Mouse (Mus musculus): ENCODE results near the gene Zdhhc9. TPM values are rescaled to one million over a fixed set of nuclear protein-coding genes. Genes with fewer than 3 reads are reported as not detected.

Zdhhc9 gene
- total and polyA plus RNA-seq, 3 experiments: 3.5 to 13.9 (median 4.5) TPM

GRCm38 (mm10) chrX:48143415-48144335 is 65.0 kb downstream of the Zdhhc9 start (continued):
- TF ChIP-seq CHD2 (IDR thresholded peaks at IDR 0.05; ENCODE audit: low read length) (peak; percentile 81), TBP (conservative IDR thresholded peaks at IDR 0.05; ENCODE audit: low read depth, low read length) (no peak), NRF1 (IDR thresholded peaks at IDR 0.05; ENCODE audit: low read depth, low read length) (peak; percentile 72), PAX5 (IDR thresholded peaks at IDR 0.05; ENCODE audit: low read length) (no peak), EP300 (IDR thresholded peaks at IDR 0.05; ENCODE audit: low read length) (peak; percentile 35; the same call in 1 of the 2 replicates)

- Histone ChIP-seq H3K4me2 (ENCODE audit: insufficient read depth, low read depth, poor library complexity, severe bottlenecking) (peak overlapping the region; percentile 41), H3K9me3 (replicated peaks; ENCODE audit: low read length) (no peaks in the 10 kb centered on the region), H3K36me3 (replicated peaks in 1 of 2; ENCODE audit: control insufficient read depth in 1 of 2, insufficient read depth in 1 of 2, low read length in 1 of 2) (no peaks in the 10 kb centered on the region), H3K27ac (ENCODE audit: insufficient read depth, low read depth) (peak overlapping the region; percentile 99), H3K4me1 (ENCODE audit: control insufficient read depth in 1 of 2, insufficient read depth in 2 of 2) (peaks cover 31 to 57% of the 10 kb centered on the region in 2 experiments), H3K27me3 (replicated peaks) (no peaks in the 10 kb centered on the region), H3K79me2 (replicated peaks; ENCODE audit: control insufficient read depth, extremely low read depth, insufficient read depth, poor library complexity, severe bottlenecking) (no peaks in the 10 kb centered on the region), H3K9ac (ENCODE audit: insufficient read depth, low read depth) (peak overlapping the region; percentile 56; the same call in 1 of the 2 replicates), H3K4me3 (replicated peaks in 1 of 3; ENCODE audit: low read depth in 2 of 3, low read length in 2 of 3, poor library complexity in 1 of 3) (no peak overlapping the region)
- peak; percentile 85 for DNase-seq (ENCODE audit: extremely low read depth)
- in situ Hi-C loops (cut with MboI; ENCODE audit: low pct_ligation_motif_present, low pct_unique_long_range_greater_than_20kb, low sequenced_read_pairs) (no loop called here), dilution Hi-C loops (cut with MboI; ENCODE audit: extremely low pct_ligation_motif_present, extremely low pct_unique_long_range_greater_than_20kb, low sequenced_read_pairs) (no loop called here)
- TF ChIP-seq GABPA (IDR thresholded peaks at IDR 0.05; ENCODE audit: insufficient replicate concordance, low read depth, low read length) (no peak), ZKSCAN1 (IDR thresholded peaks at IDR 0.05; ENCODE audit: borderline replicate concordance, low read depth, low read length) (no peak), MYC (IDR thresholded peaks at IDR 0.05; ENCODE audit: low read depth, low read length) (peak; percentile 89), USF1 (IDR thresholded peaks at IDR 0.05; ENCODE audit: low read depth, low read length) (no peak), SMC3 (IDR thresholded peaks at IDR 0.05; ENCODE audit: low read depth, low read length) (0 out of 2 replicates have a peak, but pooled peaks have one; percentile 14), ZC3H11A (IDR thresholded peaks at IDR 0.05; ENCODE audit: low read depth, low read length) (no peak), ZMIZ1 (IDR thresholded peaks at IDR 0.05; ENCODE audit: low read depth, low read length) (0 out of 2 replicates have a peak, but pooled peaks have one; percentile 41), MEF2A (IDR thresholded peaks at IDR 0.05; ENCODE audit: borderline replicate concordance, low read depth, low read length) (peak; percentile 78), USF2 (conservative IDR thresholded peaks at IDR 0.05; ENCODE audit: low read depth, low read length) (no peak), E2F4 (IDR thresholded peaks at IDR 0.05; ENCODE audit: insufficient replicate concordance, low read depth, low read length) (no peak), PAX5 (IDR thresholded peaks at IDR 0.05; ENCODE audit: low read length) (no peak), RCOR1 (conservative IDR thresholded peaks at IDR 0.05; ENCODE audit: low read depth, low read length) (no peak; the same call in 1 of the 2 replicates), HCFC1 (IDR thresholded peaks at IDR 0.05; ENCODE audit: low read depth, low read length) (0 out of 2 replicates have a peak, but pooled peaks have one; percentile 24), BHLHE40 (IDR thresholded peaks at IDR 0.05; ENCODE audit: low read depth, low read length) (peak; percentile 99), ZNF384 (IDR thresholded peaks at IDR 0.05; ENCODE audit: low read depth, low read length) (no peak), MAFK (IDR thresholded peaks at IDR 0.05; ENCODE audit: insufficient replicate concordance, low read length) (peak; percentile 13; the same call in 1 of the 2 replicates), EP300 (IDR thresholded peaks at IDR 0.05; ENCODE audit: low read length) (peak; percentile 85), JUND (conservative IDR thresholded peaks at IDR 0.05; ENCODE audit: low read depth, low read length) (peak; percentile 40; the same call in 1 of the 2 replicates), TCF12 (IDR thresholded peaks at IDR 0.05; ENCODE audit: low read depth, low read length) (peak; percentile 91), MAX (IDR thresholded peaks at IDR 0.05; ENCODE audit: low read length) (peak; percentile 89), RAD21 (IDR thresholded peaks at IDR 0.05; ENCODE audit: low read depth, low read length) (no peak), MXI1 (IDR thresholded peaks at IDR 0.05; ENCODE audit: low read depth, low read length) (peak; percentile 86), CHD2 (IDR thresholded peaks at IDR 0.05; ENCODE audit: low read length) (no peak), TBP (conservative IDR thresholded peaks at IDR 0.05; ENCODE audit: low read depth, low read length) (no peak), UBTF (IDR thresholded peaks at IDR 0.05; ENCODE audit: low read depth, low read length) (no peak), POLR2A (IDR thresholded peaks at IDR 0.05; ENCODE audit: low read depth, low read length) (peak; percentile 34), NRF1 (IDR thresholded peaks at IDR 0.05; ENCODE audit: low read depth, low read length) (no peak), KAT2A (IDR thresholded peaks at IDR 0.05; ENCODE audit: insufficient replicate concordance, low read length) (0 out of 2 replicates have a peak, but pooled peaks have one; percentile 17), CTCF (conservative IDR thresholded peaks at IDR 0.05 in 1 of 2, IDR thresholded peaks at IDR 0.05 in 1 of 2; ENCODE audit: low read depth in 2 of 2, low read length in 2 of 2) (no peak), ETS1 (conservative IDR thresholded peaks at IDR 0.05; ENCODE audit: low read depth, low read length) (peak; percentile 97), POLR2AphosphoS2 (IDR thresholded peaks at IDR 0.05; ENCODE audit: low read depth, low read length) (no peak), SIN3A (IDR thresholded peaks at IDR 0.05; ENCODE audit: low read length) (peak; percentile 86), ELF1 (IDR thresholded peaks at IDR 0.05; ENCODE audit: low read depth, low read length) (0 out of 2 replicates have a peak, but pooled peaks have one; percentile 16), JUN (IDR thresholded peaks at IDR 0.05; ENCODE audit: insufficient read depth, low read depth, low read length) (peak; percentile 32; the same call in 1 of the 2 replicates)
These were observed 67.2 kb downstream of the Zdhhc9 start for GRCm38 (mm10) chrX:48141481-48141880.

Measured in CH12.LX (cell line).